Mouse (Mus musculus) stomach, postnatal 0 days (tissue): Measurements from ENCODE around the gene 2510009E07Rik.

Experiments
- CTCF ChIP-seq: IDR thresholded peaks from 2 replicates; pipeline ENCODE4 v1.5.1; 2016; ENCODE audit warnings: antibody characterized with exemption, low read depth, mild to moderate bottlenecking, moderate library complexity
- EP300 ChIP-seq: optimal IDR thresholded peaks from 2 replicates; pipeline ENCODE3; 2016; ENCODE audit warnings: antibody characterized with exemption

DNA sequence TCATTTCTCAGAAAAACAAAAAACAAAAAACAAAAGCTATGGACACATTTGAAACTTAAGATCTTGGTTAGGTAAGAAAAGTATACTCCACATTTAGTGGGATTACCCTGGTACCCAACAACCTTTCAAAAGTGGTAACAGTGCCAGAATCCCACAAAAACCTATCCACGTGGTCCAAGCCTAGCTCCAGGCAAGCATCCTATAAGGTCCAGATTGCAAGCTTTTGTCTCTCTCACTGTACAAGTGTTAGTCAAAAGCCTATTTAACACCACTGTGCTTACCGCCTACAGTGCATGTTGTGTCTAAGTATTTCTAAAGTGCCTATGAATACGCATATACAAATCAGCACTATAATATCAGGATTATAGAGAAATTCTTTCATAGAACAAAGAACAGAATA lies 44.2 kb downstream of the 2510009E07Rik start:
- TF ChIP-seq CTCF (no peak), EP300 (no peak)
